ENCODE assay signal across 8 mouse cellular contexts in the genomic region with DNA sequence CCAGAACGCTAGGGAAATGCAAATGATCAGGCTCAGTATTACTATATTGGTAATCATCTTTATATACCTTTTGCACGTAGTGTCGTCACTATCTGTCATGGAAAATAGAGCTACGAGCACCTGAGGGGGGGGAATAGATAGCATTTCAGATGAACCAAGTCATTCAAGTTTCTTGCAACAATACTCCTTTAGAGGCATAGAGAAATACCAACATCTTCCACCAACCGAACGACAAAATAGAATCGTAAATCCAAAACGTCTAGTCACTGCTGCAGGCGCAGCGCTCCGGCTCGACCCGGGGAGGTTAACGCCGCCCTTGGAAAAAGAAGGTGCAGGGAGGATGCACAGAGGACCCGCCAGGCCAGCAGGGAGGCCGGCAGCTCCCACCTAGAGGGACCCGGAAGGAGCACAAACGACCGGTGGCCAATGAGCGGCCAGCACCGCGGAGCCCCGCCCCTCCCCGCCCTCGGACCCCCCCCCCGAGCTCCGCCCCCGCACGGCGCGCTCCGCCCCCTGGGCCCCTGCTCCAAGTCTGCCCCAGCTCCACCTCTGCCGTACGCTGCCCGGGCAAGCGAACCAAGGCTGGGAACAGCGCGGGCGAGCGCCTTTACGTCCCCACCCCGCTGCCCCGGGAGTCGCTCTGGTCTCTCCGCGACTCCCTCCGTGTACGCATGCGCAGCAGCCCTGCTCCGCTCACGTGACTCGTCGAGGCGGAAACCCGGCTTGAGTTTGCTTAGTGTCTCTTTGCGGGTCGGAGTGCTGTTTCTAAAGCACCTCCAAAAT. TPM values are rescaled to one million over a fixed set of nuclear protein-coding genes. Genes with fewer than 3 reads are reported as not detected.
DNase-seq lines count a peak whose midpoint lies in the region; ATAC-seq lines count a peak whose summit lies in the region.

Tmem19 (minus strand) TSS at position 662 of the 783 bp plus-strand sequence.

- peaks cover 25% of the 10 kb centered on the region for H3K36me3 ChIP-seq in megakaryocyte, embryonic 14.5 days (replicated peaks; ENCODE audit: low read length)

- H3K27me3 ChIP-seq in megakaryocyte, embryonic 14.5 days (replicated peaks), result no peaks in the 10 kb centered on the region

- H3K4me3 ChIP-seq in megakaryocyte, embryonic 14.5 days (replicated peaks), result peak within 1 kb of the TSS; percentile 94

- peak; percentile 99 for DNase-seq in ZHBTc4 (ENCODE audit: low read depth, low spot score)
- peak; percentile 87 to 93 for DNase-seq in gastrocnemius, adult 8-10 months (ENCODE audit: low spot score in 2 of 2)
- peak; percentile 86 for DNase-seq in hindlimb bud, embryonic 11.5 days (ENCODE audit: extremely low spot score, low read depth, low spot score)
- DNase-seq in left cerebral cortex, adult 8-10 months (ENCODE audit: low spot score in 2 of 2), result peak; percentile 83 to 96
- peak; percentile 96 to 98 for DNase-seq in right cerebral cortex, postnatal 10 days (ENCODE audit: low spot score in 2 of 2)
- peak; percentile 94 for DNase-seq in urinary bladder, postnatal 25 days (ENCODE audit: low spot score)

- no peaks in the 10 kb centered on the region for H3K9me3 ChIP-seq in megakaryocyte, embryonic 14.5 days

- peak; percentile 96 for ATAC-seq in common myeloid progenitor, adult 5-6 weeks (replicated peaks; ENCODE audit: low read depth, poor library complexity, severe bottlenecking)

- H3K4me1 ChIP-seq in megakaryocyte, embryonic 14.5 days, result peaks cover 70% of the 10 kb centered on the region

RNA-seq across cellular contexts. Expression of gene Tmem19, which starts in this region (rescaled TPM):
- total RNA-seq in common myeloid progenitor, adult 5-6 weeks (2017), result 19.6 and 22.2 TPM in 2 replicates
- 10 to 100 TPM; 12.2 to 22.6 (median 14.9) TPM for total RNA-seq in gastrocnemius, adult 8-10 months (2022)
- 10 to 100 TPM; 29.0 to 57.1 (median 37.9) TPM for total RNA-seq in left cerebral cortex, adult 8-10 months (2022)
- 6.1 and 9.6 TPM in 2 replicates for polyA plus RNA-seq in megakaryocyte, embryonic 14.5 days (2012; ENCODE audit: insufficient read depth, low replicate concordance)

Comparison
In these comparisons a context has a peak if more than half of its experiments do, and no peak if none do; other contexts are left out.
1. Peak in every context shown above with its lines: DNase-seq, ATAC-seq and H3K4me3 ChIP-seq.